9 mouse cellular contexts compared by ENCODE assay signal in genomic region chr2:59783055-59783831, GRCm38 (mm10).
DNase-seq lines count a peak whose midpoint lies in the region; ATAC-seq lines count a peak whose summit lies in the region.
"Had no signal": no experiment of that assay in that cellular context is flagged by ENCODE, and none has a peak within 500 bp of the region (broad histone marks: within the 10 kb centered on the region; RNA-seq: fewer than 3 reads in every experiment).

No protein-coding gene starts in this region.

- peaks cover 27% of the 10 kb centered on the region for H3K4me1 ChIP-seq in heart, embryonic 15.5 days (replicated peaks)
- peaks cover 1% of the 10 kb centered on the region; the same call in 1 of the 2 replicates for H3K4me1 ChIP-seq in midbrain, embryonic 14.5 days (ENCODE audit: control insufficient read depth, insufficient read depth, low read length)
- no peaks in the 10 kb centered on the region for H3K4me1 ChIP-seq in midbrain, embryonic 11.5 days (ENCODE audit: control insufficient read depth, insufficient read depth, low read length)
- H3K4me1 ChIP-seq in limb, embryonic 15.5 days = peaks cover 40% of the 10 kb centered on the region
- H3K4me1 ChIP-seq: liver, embryonic 15.5 days had no signal

- no peak overlapping the region for H3K4me3 ChIP-seq in heart, embryonic 15.5 days
- no peak overlapping the region for H3K4me3 ChIP-seq in midbrain, embryonic 14.5 days (replicated peaks; ENCODE audit: low read depth, low read length)
- H3K4me3 ChIP-seq in midbrain, embryonic 11.5 days (ENCODE audit: low read depth, low read length) = no peak overlapping the region
- H3K4me3 ChIP-seq in limb, embryonic 15.5 days = no peak overlapping the region
- H3K4me3 ChIP-seq: liver, embryonic 15.5 days had no signal

- peak; percentile 29; the same call in 1 of the 2 replicates for ATAC-seq in heart, embryonic 15.5 days (replicated peaks; ENCODE audit: insufficient number of reproducible peaks, insufficient read depth, low FRiP score, low read depth)
- no peak; the same call in 1 of the 2 replicates for ATAC-seq in midbrain, embryonic 14.5 days (ENCODE audit: low FRiP score, low TSS enrichment)
- ATAC-seq in midbrain, embryonic 11.5 days (ENCODE audit: low FRiP score) = no peak
- no peak; the same call in 1 of the 2 replicates for ATAC-seq in limb, embryonic 15.5 days (ENCODE audit: insufficient number of reproducible peaks, low FRiP score, low TSS enrichment, low read depth)
- no peak for ATAC-seq in erythroid progenitor cell, adult 5-6 weeks (replicated peaks; ENCODE audit: low FRiP score, poor library complexity, severe bottlenecking)
- ATAC-seq: activated CD4-positive, CD25-positive, alpha-beta regulatory T cell, adult 4 months had no signal

- no peak overlapping the region for H3K9ac ChIP-seq in heart, embryonic 15.5 days
- H3K9ac ChIP-seq in midbrain, embryonic 14.5 days (replicated peaks; ENCODE audit: low read length) = no peak overlapping the region
- H3K9ac ChIP-seq in midbrain, embryonic 11.5 days (ENCODE audit: low read length) = no peak overlapping the region
- no peak overlapping the region for H3K9ac ChIP-seq in limb, embryonic 15.5 days
- H3K9ac ChIP-seq: liver, embryonic 15.5 days had no signal

- H3K27me3 ChIP-seq in heart, embryonic 15.5 days = no peaks in the 10 kb centered on the region
- H3K27me3 ChIP-seq in midbrain, embryonic 14.5 days (ENCODE audit: control insufficient read depth, insufficient read depth, low read length) = no peaks in the 10 kb centered on the region
- no peaks in the 10 kb centered on the region for H3K27me3 ChIP-seq in midbrain, embryonic 11.5 days (ENCODE audit: control insufficient read depth, insufficient read depth, low read length)
- no peaks in the 10 kb centered on the region for H3K27me3 ChIP-seq in limb, embryonic 15.5 days
- H3K27me3 ChIP-seq: liver, embryonic 15.5 days had no signal

- 0 out of 2 replicates have a peak overlapping the region, but pooled peaks have one; percentile 0 for H3K4me2 ChIP-seq in heart, embryonic 15.5 days
- no peak overlapping the region for H3K4me2 ChIP-seq in midbrain, embryonic 14.5 days (ENCODE audit: low read length)
- no peak overlapping the region for H3K4me2 ChIP-seq in midbrain, embryonic 11.5 days
- H3K4me2 ChIP-seq in limb, embryonic 15.5 days = no peak overlapping the region
- H3K4me2 ChIP-seq: liver, embryonic 15.5 days had no signal

- H3K9me3 ChIP-seq in heart, embryonic 15.5 days (replicated peaks) = no peaks in the 10 kb centered on the region
- no peaks in the 10 kb centered on the region for H3K9me3 ChIP-seq in midbrain, embryonic 14.5 days (ENCODE audit: control insufficient read depth, low read length)
- H3K9me3 ChIP-seq in midbrain, embryonic 11.5 days (ENCODE audit: control insufficient read depth, low read length) = no peaks in the 10 kb centered on the region
- H3K9me3 ChIP-seq in limb, embryonic 15.5 days = no peaks in the 10 kb centered on the region
- H3K9me3 ChIP-seq: liver, embryonic 15.5 days had no signal

- peaks cover 11% of the 10 kb centered on the region; the same call in 1 of the 2 replicates for H3K36me3 ChIP-seq in heart, embryonic 15.5 days
- no peaks in the 10 kb centered on the region for H3K36me3 ChIP-seq in midbrain, embryonic 14.5 days (ENCODE audit: control insufficient read depth, insufficient read depth, low read length)
- no peaks in the 10 kb centered on the region for H3K36me3 ChIP-seq in midbrain, embryonic 11.5 days (ENCODE audit: control insufficient read depth, insufficient read depth, low read length)
- H3K36me3 ChIP-seq in limb, embryonic 15.5 days = peaks cover 23% of the 10 kb centered on the region
- H3K36me3 ChIP-seq: liver, embryonic 15.5 days had no signal

- peak overlapping the region; percentile 58 for H3K27ac ChIP-seq in heart, embryonic 15.5 days
- no peak overlapping the region for H3K27ac ChIP-seq in midbrain, embryonic 14.5 days (replicated peaks; ENCODE audit: low read depth, low read length)
- H3K27ac ChIP-seq in midbrain, embryonic 11.5 days (ENCODE audit: low read depth, low read length) = no peak overlapping the region
- peak overlapping the region; percentile 11 for H3K27ac ChIP-seq in limb, embryonic 15.5 days
- H3K27ac ChIP-seq: liver, embryonic 15.5 days had no signal

- no peak for DNase-seq in heart, adult 9 months (ENCODE audit: low spot score in 2 of 2)
- DNase-seq in midbrain, embryonic 14.5 days = peak; percentile 61
- no peak for DNase-seq in midbrain, embryonic 11.5 days (ENCODE audit: low spot score, missing footprints)
- DNase-seq in layer of hippocampus, adult 11-12 months (ENCODE audit: low spot score) = no peak

- WGBS in heart, embryonic 15.5 days = 40% methylated on average over 12 of the region's 12 CpGs
- 53% methylated on average over 12 of the region's 12 CpGs for WGBS in midbrain, embryonic 14.5 days
- WGBS in midbrain, embryonic 11.5 days = 76% methylated on average over 12 of the region's 12 CpGs
- 35% methylated on average over 12 of the region's 12 CpGs for WGBS in limb, embryonic 15.5 days

Comparison
In these comparisons a context has a peak if more than half of its experiments do, and no peak if none do; other contexts are left out.
1. H3K27ac ChIP-seq: peak in heart, embryonic 15.5 days (single experiment) and limb, embryonic 15.5 days (single experiment); none in midbrain, embryonic 14.5 days (single experiment) and midbrain, embryonic 11.5 days (single experiment).